Mouse (Mus musculus): Measurements from ENCODE around the gene Gpkow. TPM values are rescaled to one million over a fixed set of nuclear protein-coding genes. Genes with fewer than 3 reads are reported as not detected.
A peak's percentile ranks its signal among the peaks of the same experiment; 100 is the strongest.

The Gpkow gene
- polyA plus RNA-seq, 1 experiment from 2014 or later, result 18.5 TPM

DNA sequence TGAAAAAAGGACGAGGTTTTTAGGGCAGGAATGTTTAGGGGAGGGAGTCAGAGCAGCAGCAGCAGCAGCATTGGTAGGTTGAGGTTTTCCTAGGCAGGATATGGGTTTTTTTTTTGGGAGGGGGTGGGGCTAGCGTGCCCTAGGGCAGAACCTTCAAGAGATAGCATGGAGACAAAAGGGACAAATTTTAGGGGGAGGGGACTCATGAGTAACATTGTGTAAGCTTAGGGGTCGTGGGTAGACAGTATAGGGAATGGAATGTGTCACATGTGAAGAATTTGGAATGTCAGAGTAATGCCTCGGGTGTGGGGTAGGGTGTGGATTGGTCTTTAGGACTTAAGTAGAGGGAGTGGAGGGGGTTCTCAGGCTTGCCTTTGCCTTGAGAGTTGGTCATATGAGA lies 25.8 kb downstream of the Gpkow start:
- 13% methylated on average over 4 of the region's 4 CpGs for WGBS
- Histone ChIP-seq H3K9ac (ENCODE audit: low read length) (peak overlapping the region; percentile 67; the same call in 1 of the 2 replicates), H3K4me1 (replicated peaks; ENCODE audit: control insufficient read depth, insufficient read depth) (no peaks in the 10 kb centered on the region), H3K4me2 (replicated peaks; ENCODE audit: low read depth) (peak overlapping the region; percentile 55), H3K27ac (replicated peaks) (no peak overlapping the region; the same call in 1 of the 2 replicates), H3K4me3 (ENCODE audit: low read depth, low read length) (peak overlapping the region; percentile 52), H3K27me3 (ENCODE audit: control insufficient read depth, insufficient read depth, low read length) (no peaks in the 10 kb centered on the region), H3K36me3 (ENCODE audit: control insufficient read depth, insufficient read depth, low read length) (no peaks in the 10 kb centered on the region), H3K9me3 (ENCODE audit: control insufficient read depth, low read length) (no peaks in the 10 kb centered on the region)
- DNase-seq (ENCODE audit: low spot score) (no peak), ATAC-seq (ENCODE audit: low FRiP score, low TSS enrichment) (no peak)
- TF ChIP-seq EP300 (optimal IDR thresholded peaks at IDR 0.05) (no peak), CTCF (IDR thresholded peaks at IDR 0.05; ENCODE audit: low read depth) (no peak)

DNA sequence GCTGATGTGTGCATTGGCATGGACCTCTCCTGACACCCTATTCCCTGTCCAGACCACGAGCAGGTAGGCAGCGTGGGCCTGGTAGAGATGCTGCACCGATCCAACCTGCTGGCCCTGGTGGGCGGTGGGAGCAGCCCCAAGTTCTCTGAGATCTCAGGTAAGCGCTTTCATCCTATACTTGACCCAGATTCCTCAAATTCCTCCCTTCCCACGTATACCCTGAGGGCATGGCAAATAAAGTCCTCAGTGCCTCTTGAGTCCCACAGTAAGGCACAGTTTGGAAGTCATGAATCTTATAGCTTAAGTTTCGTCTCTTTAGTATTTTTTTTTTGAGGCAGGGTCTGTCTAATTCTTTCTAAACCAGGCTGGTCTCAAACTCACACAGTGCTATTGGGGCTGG lies 27.2 kb downstream of the Gpkow start:
- WGBS, result 73% methylated on average over 7 of the region's 7 CpGs
- no peaks in the 10 kb centered on the region for H3K27me3 ChIP-seq (ENCODE audit: control insufficient read depth, insufficient read depth, low read length)
- H3K9me3 ChIP-seq (ENCODE audit: control insufficient read depth, low read length), result no peaks in the 10 kb centered on the region
- H3K4me3 ChIP-seq (ENCODE audit: low read depth, low read length), result no peak overlapping the region
- TF ChIP-seq EP300 (optimal IDR thresholded peaks at IDR 0.05) (no peak), CTCF (IDR thresholded peaks at IDR 0.05; ENCODE audit: low read depth) (no peak)
- DNase-seq (ENCODE audit: low spot score) (no peak), ATAC-seq (ENCODE audit: low FRiP score, low TSS enrichment) (no peak)
- H3K4me1 ChIP-seq (replicated peaks; ENCODE audit: control insufficient read depth, insufficient read depth), result no peaks in the 10 kb centered on the region
- H3K4me2 ChIP-seq (replicated peaks; ENCODE audit: low read depth), result no peak overlapping the region
- H3K9ac ChIP-seq (ENCODE audit: low read length), result no peak overlapping the region
- no peaks in the 10 kb centered on the region for H3K36me3 ChIP-seq (ENCODE audit: control insufficient read depth, insufficient read depth, low read length)
- H3K27ac ChIP-seq (replicated peaks), result no peak overlapping the region

DNA sequence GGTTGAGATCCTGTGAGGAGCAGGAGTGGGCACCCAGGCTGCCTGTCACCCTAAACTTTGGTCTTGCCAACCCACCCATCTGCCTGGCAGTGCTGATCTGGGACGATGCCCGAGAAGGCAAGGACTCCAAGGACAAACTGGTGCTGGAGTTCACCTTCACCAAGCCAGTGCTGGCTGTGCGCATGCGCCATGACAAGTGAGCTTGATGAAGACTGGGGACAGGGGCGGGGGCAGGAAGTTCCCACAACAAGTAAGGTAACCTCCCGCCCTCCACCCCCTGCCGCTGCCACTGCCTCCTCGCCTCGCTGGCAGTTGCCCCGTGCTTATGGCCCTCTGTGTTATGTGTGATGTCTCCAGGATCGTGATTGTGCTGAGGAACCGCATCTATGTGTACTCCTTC lies 28.9 kb downstream of the Gpkow start:
- H3K9me3 ChIP-seq (ENCODE audit: control insufficient read depth, low read length), result no peaks in the 10 kb centered on the region
- H3K4me3 ChIP-seq (ENCODE audit: low read depth, low read length), result no peak overlapping the region
- H3K27me3 ChIP-seq (ENCODE audit: control insufficient read depth, insufficient read depth, low read length), result no peaks in the 10 kb centered on the region
- no peaks in the 10 kb centered on the region for H3K4me1 ChIP-seq (replicated peaks; ENCODE audit: control insufficient read depth, insufficient read depth)
- no peak for ATAC-seq (ENCODE audit: low FRiP score, low TSS enrichment)
- TF ChIP-seq CTCF (IDR thresholded peaks at IDR 0.05; ENCODE audit: low read depth) (no peak), EP300 (optimal IDR thresholded peaks at IDR 0.05) (no peak)
- no peak overlapping the region for H3K27ac ChIP-seq (replicated peaks)
- no peak overlapping the region for H3K9ac ChIP-seq (ENCODE audit: low read length)
- no peak for DNase-seq (ENCODE audit: low spot score)
- WGBS, result 83% methylated on average over 12 of the region's 12 CpGs
- no peak overlapping the region for H3K4me2 ChIP-seq (replicated peaks; ENCODE audit: low read depth)
- no peaks in the 10 kb centered on the region for H3K36me3 ChIP-seq (ENCODE audit: control insufficient read depth, insufficient read depth, low read length)

DNA sequence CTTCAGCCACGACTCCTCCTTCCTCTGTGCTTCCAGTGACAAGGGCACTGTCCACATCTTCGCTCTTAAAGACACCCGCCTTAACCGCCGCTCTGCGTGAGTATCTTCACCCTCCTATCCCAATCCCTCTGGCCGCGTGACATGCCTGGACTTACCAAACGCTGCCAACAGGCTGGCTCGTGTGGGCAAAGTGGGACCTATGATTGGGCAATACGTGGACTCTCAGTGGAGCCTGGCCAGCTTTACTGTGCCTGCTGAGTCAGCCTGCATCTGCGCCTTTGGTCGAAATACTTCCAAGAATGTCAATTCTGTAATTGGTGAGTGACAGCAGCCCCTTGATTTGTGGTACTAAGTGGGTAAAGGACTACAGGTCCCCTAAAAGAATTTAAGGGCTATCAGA lies 30.2 kb downstream of the Gpkow start:
- WGBS, result 86% methylated on average over 13 of the region's 13 CpGs
- H3K4me3 ChIP-seq (ENCODE audit: low read depth, low read length), result no peak overlapping the region

DNA sequence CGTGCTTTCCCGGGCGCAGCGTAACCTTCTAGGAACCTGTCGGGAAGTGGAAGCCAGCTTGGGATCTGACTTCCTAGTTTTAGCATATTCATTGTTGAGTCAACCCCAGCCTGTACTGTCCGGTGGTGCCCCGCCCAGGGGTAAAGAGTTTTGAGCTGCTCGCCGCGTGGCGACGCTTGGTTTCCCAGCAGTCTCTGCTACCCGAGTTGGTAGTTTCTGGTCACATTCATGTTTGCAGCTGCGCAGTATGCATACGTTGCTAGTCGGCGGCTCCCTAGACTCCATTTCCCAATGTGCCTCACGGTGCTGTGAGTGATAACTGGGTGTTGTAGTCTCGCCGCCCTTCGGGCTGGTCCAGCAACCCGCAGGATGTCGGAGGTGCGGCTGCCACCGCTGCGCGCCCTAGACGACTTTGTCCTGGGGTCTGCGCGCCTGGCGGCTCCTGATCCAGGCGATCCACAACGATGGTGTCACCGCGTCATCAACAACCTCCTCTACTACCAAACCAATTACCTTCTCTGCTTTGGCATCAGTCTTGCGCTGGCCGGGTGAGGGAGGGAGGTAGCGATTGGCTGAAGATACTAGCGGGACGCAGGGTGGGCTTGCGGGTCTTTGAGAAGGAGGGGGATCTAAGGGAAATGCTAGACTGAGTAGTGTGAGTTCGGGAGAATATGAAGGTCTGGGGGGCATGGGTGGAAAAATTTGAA lies 31.4 kb downstream of the Gpkow start, which contains the start of gene Praf2:
Gene Praf2 (plus strand): TSS at position 225 of the 707 bp plus-strand sequence.
- TF ChIP-seq EP300 (optimal IDR thresholded peaks at IDR 0.05), result no peak
- TF ChIP-seq CTCF (IDR thresholded peaks at IDR 0.05; ENCODE audit: low read depth), result peak; percentile 19; the same call in 1 of the 2 replicates
- peak; percentile 78 for DNase-seq (ENCODE audit: low spot score)
- Histone ChIP-seq H3K9ac (ENCODE audit: low read length) (peak within 1 kb of the TSS; percentile 41; the same call in 1 of the 2 replicates), H3K36me3 (ENCODE audit: control insufficient read depth, insufficient read depth, low read length) (no peaks in the 10 kb centered on the region), H3K4me2 (replicated peaks; ENCODE audit: low read depth) (peak within 1 kb of the TSS; percentile 45), H3K4me1 (replicated peaks; ENCODE audit: control insufficient read depth, insufficient read depth) (no peaks in the 10 kb centered on the region), H3K9me3 (ENCODE audit: control insufficient read depth, low read length) (no peaks in the 10 kb centered on the region), H3K27ac (replicated peaks) (peak within 1 kb of the TSS; percentile 45), H3K4me3 (ENCODE audit: low read depth, low read length) (peak within 1 kb of the TSS; percentile 37), H3K27me3 (ENCODE audit: control insufficient read depth, insufficient read depth, low read length) (no peaks in the 10 kb centered on the region)
- WGBS, result 20% methylated on average over 39 of the region's 42 CpGs
- peak; percentile 90 for ATAC-seq (ENCODE audit: low FRiP score, low TSS enrichment)

More for the DNA sequence above, 30.2 kb downstream of the Gpkow start:
- DNase-seq (ENCODE audit: low spot score) (no peak), ATAC-seq (ENCODE audit: low FRiP score, low TSS enrichment) (no peak)
- Histone ChIP-seq H3K4me1 (replicated peaks; ENCODE audit: control insufficient read depth, insufficient read depth) (no peaks in the 10 kb centered on the region), H3K9me3 (ENCODE audit: control insufficient read depth, low read length) (no peaks in the 10 kb centered on the region), H3K27me3 (ENCODE audit: control insufficient read depth, insufficient read depth, low read length) (no peaks in the 10 kb centered on the region), H3K9ac (ENCODE audit: low read length) (no peak overlapping the region), H3K4me2 (replicated peaks; ENCODE audit: low read depth) (no peak overlapping the region), H3K36me3 (ENCODE audit: control insufficient read depth, insufficient read depth, low read length) (no peaks in the 10 kb centered on the region), H3K27ac (replicated peaks) (no peak overlapping the region)
- TF ChIP-seq CTCF (IDR thresholded peaks at IDR 0.05; ENCODE audit: low read depth) (no peak), EP300 (optimal IDR thresholded peaks at IDR 0.05) (no peak)

DNA sequence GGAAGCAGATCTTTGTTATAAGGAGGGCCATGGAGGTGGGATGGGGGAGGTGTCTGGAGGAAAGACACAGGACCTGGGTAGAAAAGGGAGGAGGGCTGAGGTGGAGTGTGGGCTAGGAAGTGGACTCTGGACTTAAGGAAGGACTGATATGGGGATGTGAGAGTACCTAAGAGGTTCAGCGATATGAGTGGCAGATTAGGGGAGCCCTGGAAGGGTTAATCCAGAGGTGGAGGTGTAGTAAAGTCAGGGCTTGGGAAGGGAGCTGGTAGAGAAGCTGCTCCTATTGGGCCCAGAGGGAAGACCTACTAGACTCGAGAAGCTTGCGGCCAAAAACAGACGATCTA lies 32.0 kb downstream of the Gpkow start:
- H3K36me3 ChIP-seq (ENCODE audit: control insufficient read depth, insufficient read depth, low read length), result no peaks in the 10 kb centered on the region
- H3K4me2 ChIP-seq (replicated peaks; ENCODE audit: low read depth), result peak overlapping the region; percentile 45
- H3K27me3 ChIP-seq (ENCODE audit: control insufficient read depth, insufficient read depth, low read length), result no peaks in the 10 kb centered on the region
- no peaks in the 10 kb centered on the region for H3K4me1 ChIP-seq (replicated peaks; ENCODE audit: control insufficient read depth, insufficient read depth)
- no peak overlapping the region for H3K27ac ChIP-seq (replicated peaks)
- WGBS, result 26% methylated on average over 4 of the region's 4 CpGs
- peak; percentile 14; the same call in 1 of the 2 replicates for ATAC-seq (ENCODE audit: low FRiP score, low TSS enrichment)
- H3K9me3 ChIP-seq (ENCODE audit: control insufficient read depth, low read length), result no peaks in the 10 kb centered on the region
- TF ChIP-seq EP300 (optimal IDR thresholded peaks at IDR 0.05) (no peak), CTCF (IDR thresholded peaks at IDR 0.05; ENCODE audit: low read depth) (no peak)
- peak overlapping the region; percentile 41; the same call in 1 of the 2 replicates for H3K9ac ChIP-seq (ENCODE audit: low read length)
- H3K4me3 ChIP-seq (ENCODE audit: low read depth, low read length), result peak overlapping the region; percentile 37
- DNase-seq (ENCODE audit: low spot score), result no peak

All from stomach, postnatal 0 days (tissue).